Mouse (Mus musculus): ENCODE results near the gene St6galnac4. TPM values are rescaled to one million over a fixed set of nuclear protein-coding genes. Genes with fewer than 3 reads are reported as not detected.

Gene St6galnac4
- polyA plus RNA-seq, 1 experiment from 2014 or later = 23.8 TPM

DNA sequence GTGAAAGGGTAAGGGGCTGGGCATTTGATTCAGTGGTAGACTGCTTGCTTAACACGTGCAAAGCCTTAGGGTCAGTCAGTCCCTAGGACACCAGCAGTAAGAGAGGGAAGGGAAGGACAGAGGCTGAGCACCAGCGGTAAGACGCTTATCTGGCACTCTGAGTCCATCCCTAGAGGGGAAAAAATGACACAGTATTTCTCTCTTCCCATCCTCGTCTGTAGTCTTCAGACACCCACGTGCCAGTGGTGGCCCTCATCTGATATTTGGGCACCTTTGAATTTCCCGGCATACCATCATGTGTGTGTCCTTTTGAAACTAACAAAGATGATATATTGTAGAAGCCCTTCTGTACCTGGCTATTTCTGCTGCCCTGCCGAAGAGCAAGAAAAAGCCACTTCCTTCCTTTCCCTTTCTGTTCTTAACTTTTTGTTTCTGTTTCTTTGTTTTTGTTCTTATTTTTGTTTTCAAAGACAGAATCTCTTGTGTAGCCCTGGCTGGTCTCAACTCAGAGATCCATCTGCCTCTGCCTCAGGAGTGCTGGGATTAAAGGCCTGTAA lies 33.2 kb upstream of the St6galnac4 start:
- TF ChIP-seq CTCF (IDR thresholded peaks at IDR 0.05; ENCODE audit: low read depth) = no peak
- H3K9ac ChIP-seq = no peak overlapping the region

DNA sequence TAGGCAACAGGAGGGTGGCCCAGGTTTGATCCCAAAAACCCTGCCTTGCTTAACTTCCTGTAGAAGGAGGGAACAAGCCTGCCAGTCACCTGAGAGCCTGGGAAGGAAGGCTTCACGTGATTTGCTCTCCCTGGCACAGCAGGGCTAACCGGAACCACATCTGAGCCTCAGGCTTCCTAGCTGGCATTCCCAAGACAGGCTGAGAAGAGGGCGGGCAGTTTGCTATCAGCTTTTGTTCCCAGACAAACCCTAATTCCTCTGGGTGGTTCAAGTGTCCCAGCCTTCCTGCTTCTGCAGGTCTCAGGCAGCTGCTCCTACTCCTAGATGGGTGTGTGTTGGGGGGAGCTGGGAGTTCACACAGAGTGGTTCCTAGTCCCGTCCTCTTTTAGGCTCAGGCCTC lies 31.4 kb upstream of the St6galnac4 start:
- Histone ChIP-seq H3K4me3 (ENCODE audit: low read depth, low read length) (no peak overlapping the region), H3K9me3 (ENCODE audit: low read depth, low read length) (no peaks in the 10 kb centered on the region), H3K36me3 (ENCODE audit: insufficient read depth) (peaks cover 20% of the 10 kb centered on the region; the same call in 1 of the 2 replicates), H3K27ac (ENCODE audit: low read depth) (peak overlapping the region; percentile 50; the same call in 1 of the 2 replicates), H3K4me1 (ENCODE audit: insufficient read depth) (no peaks in the 10 kb centered on the region), H3K4me2 (no peak overlapping the region), H3K27me3 (ENCODE audit: insufficient read depth, low read length) (no peaks in the 10 kb centered on the region), H3K9ac (peak overlapping the region; percentile 16; the same call in 1 of the 2 replicates)
- TF ChIP-seq CTCF (IDR thresholded peaks at IDR 0.05; ENCODE audit: low read depth) = no peak
- peak; percentile 30 for DNase-seq
- 42% methylated on average over 4 of the region's 4 CpGs for WGBS
- no peak for ATAC-seq (ENCODE audit: insufficient read depth)

More for the DNA sequence above, 33.2 kb upstream of the St6galnac4 start:
- H3K27me3 ChIP-seq (ENCODE audit: insufficient read depth, low read length) = no peaks in the 10 kb centered on the region
- 74% methylated on average over 7 of the region's 7 CpGs for WGBS
- H3K4me2 ChIP-seq = no peak overlapping the region
- no peak for ATAC-seq (ENCODE audit: insufficient read depth)
- H3K9me3 ChIP-seq (ENCODE audit: low read depth, low read length) = no peaks in the 10 kb centered on the region
- peaks cover 7% of the 10 kb centered on the region; the same call in 1 of the 2 replicates for H3K36me3 ChIP-seq (ENCODE audit: insufficient read depth)
- no peak for DNase-seq
- H3K27ac ChIP-seq (ENCODE audit: low read depth) = no peak overlapping the region
- H3K4me1 ChIP-seq (ENCODE audit: insufficient read depth) = no peaks in the 10 kb centered on the region
- H3K4me3 ChIP-seq (ENCODE audit: low read depth, low read length) = no peak overlapping the region

DNA sequence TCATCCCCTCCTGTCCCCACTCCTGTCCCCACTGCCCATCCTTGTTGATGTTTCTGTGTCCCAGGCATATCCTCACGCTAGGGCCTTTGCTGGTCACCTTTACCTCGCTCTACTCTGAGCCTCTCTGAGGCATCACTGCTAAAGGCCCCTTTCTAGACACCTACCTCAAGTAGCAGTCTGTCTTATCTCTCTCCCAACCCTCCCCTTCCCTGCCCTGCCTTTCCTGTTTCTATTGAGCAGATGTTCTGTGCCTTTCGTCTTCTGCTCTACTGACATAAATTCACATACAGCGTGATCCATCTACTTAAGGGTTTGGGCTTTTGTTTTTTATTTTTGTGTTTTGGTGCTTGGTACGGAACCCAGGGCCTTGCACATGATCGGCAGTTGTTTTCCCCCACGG lies 30.9 kb upstream of the St6galnac4 start:
- WGBS = 77% methylated on average over 7 of the region's 7 CpGs
- Histone ChIP-seq H3K36me3 (ENCODE audit: insufficient read depth) (peaks cover 20% of the 10 kb centered on the region; the same call in 1 of the 2 replicates), H3K27me3 (ENCODE audit: insufficient read depth, low read length) (no peaks in the 10 kb centered on the region), H3K4me3 (ENCODE audit: low read depth, low read length) (no peak overlapping the region), H3K27ac (ENCODE audit: low read depth) (no peak overlapping the region), H3K9me3 (ENCODE audit: low read depth, low read length) (no peaks in the 10 kb centered on the region), H3K4me2 (no peak overlapping the region), H3K4me1 (ENCODE audit: insufficient read depth) (no peaks in the 10 kb centered on the region), H3K9ac (no peak overlapping the region)
- no peak for TF ChIP-seq CTCF (IDR thresholded peaks at IDR 0.05; ENCODE audit: low read depth)
- ATAC-seq (ENCODE audit: insufficient read depth) (no peak), DNase-seq (no peak)

DNA sequence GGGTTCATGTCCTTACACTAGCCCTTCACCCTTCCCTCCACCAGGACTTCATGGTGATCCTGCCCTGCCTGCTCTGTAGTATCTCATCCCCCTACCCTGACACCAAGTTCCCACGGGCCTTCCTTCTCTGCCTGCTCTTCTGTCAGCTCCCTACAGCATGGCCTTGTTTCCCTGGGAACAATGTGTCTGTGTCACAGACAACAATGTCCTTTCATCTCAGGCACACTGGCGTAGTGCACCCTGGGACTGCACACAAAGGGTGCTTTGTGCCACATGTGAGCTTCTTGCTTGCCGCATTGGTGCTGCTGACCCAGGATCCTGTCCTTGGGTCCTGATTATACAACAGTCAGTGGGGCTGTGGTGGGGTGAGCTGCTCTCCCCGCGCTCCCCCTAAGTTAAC lies 27.3 kb upstream of the St6galnac4 start:
- 58% methylated on average over 5 of the region's 5 CpGs for WGBS
- Histone ChIP-seq H3K36me3 (ENCODE audit: insufficient read depth) (peaks cover 43% of the 10 kb centered on the region), H3K9me3 (ENCODE audit: low read depth, low read length) (no peaks in the 10 kb centered on the region), H3K27ac (ENCODE audit: low read depth) (peak overlapping the region; percentile 40; the same call in 1 of the 2 replicates), H3K9ac (no peak overlapping the region), H3K27me3 (ENCODE audit: insufficient read depth, low read length) (no peaks in the 10 kb centered on the region), H3K4me2 (no peak overlapping the region), H3K4me3 (ENCODE audit: low read depth, low read length) (no peak overlapping the region), H3K4me1 (ENCODE audit: insufficient read depth) (no peaks in the 10 kb centered on the region)
- TF ChIP-seq CTCF (IDR thresholded peaks at IDR 0.05; ENCODE audit: low read depth) = no peak
- ATAC-seq (ENCODE audit: insufficient read depth) (no peak), DNase-seq (peak; percentile 34)

DNA sequence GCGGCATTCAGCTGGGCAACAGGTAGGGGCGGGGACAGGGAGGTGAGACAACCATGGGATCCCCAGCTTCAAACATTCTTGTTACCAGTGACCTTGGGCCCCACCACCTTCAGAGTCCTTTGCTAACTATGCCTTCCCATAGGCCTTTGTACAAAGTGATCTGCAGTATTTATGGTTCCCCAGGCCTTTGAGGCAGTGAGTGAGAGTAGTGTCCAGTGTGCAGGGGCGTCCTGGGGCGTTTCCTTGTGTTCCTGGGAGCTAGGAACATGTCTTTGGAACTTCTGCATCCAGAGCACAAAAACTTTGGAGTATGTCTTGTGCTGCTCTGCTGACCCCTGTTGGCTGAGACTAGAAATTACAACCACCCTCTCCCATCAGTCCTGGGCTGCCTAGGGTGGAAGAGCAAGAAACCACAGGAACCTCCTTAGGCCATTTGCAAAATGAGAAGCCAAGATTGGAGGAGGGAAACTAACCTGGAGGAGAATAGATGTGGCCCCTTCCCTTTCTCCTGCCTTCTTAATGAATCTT lies 20.3 kb upstream of the St6galnac4 start:
- Histone ChIP-seq H3K9ac (no peak overlapping the region), H3K4me2 (no peak overlapping the region), H3K27ac (ENCODE audit: low read depth) (no peak overlapping the region), H3K9me3 (ENCODE audit: low read depth, low read length) (no peaks in the 10 kb centered on the region), H3K4me1 (ENCODE audit: insufficient read depth) (peaks cover 2% of the 10 kb centered on the region; the same call in 1 of the 2 replicates), H3K4me3 (ENCODE audit: low read depth, low read length) (no peak overlapping the region), H3K36me3 (ENCODE audit: insufficient read depth) (peaks cover 66% of the 10 kb centered on the region), H3K27me3 (ENCODE audit: insufficient read depth, low read length) (no peaks in the 10 kb centered on the region)
- TF ChIP-seq CTCF (IDR thresholded peaks at IDR 0.05; ENCODE audit: low read depth) = peak; percentile 93
- peak; percentile 88 for DNase-seq
- ATAC-seq (ENCODE audit: insufficient read depth) = no peak
- WGBS = 38% methylated on average over 4 of the region's 4 CpGs

DNA sequence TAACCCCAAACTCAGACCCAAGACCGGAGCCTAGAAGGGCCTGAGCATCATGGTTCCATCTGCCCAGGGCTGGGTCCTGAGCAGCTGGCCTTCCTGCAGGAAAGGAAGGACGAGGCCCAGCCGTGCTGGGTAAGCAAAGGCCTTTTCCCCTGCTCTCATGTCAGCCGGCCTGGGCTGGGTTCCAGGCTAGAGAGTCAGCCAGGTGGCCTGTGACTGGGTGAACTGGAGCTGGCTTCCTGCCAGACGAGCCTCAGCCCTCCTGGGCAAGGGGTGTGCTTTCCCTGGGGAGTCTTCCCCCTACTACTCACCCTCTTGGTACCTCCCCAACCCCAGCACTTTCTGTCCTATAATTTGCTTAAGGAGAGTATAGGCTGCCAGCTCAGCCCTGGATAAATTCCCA lies 18.7 kb upstream of the St6galnac4 start:
- Histone ChIP-seq H3K9me3 (ENCODE audit: low read depth, low read length) (no peaks in the 10 kb centered on the region), H3K9ac (no peak overlapping the region), H3K4me3 (ENCODE audit: low read depth, low read length) (no peak overlapping the region), H3K4me1 (ENCODE audit: insufficient read depth) (peaks cover 3% of the 10 kb centered on the region; the same call in 1 of the 2 replicates), H3K27me3 (ENCODE audit: insufficient read depth, low read length) (no peaks in the 10 kb centered on the region), H3K4me2 (no peak overlapping the region), H3K36me3 (ENCODE audit: insufficient read depth) (peaks cover 63% of the 10 kb centered on the region), H3K27ac (ENCODE audit: low read depth) (no peak overlapping the region)
- DNase-seq (peak; percentile 17), ATAC-seq (ENCODE audit: insufficient read depth) (no peak)
- WGBS = 58% methylated on average over 5 of the region's 5 CpGs
- no peak for TF ChIP-seq CTCF (IDR thresholded peaks at IDR 0.05; ENCODE audit: low read depth)

DNA sequence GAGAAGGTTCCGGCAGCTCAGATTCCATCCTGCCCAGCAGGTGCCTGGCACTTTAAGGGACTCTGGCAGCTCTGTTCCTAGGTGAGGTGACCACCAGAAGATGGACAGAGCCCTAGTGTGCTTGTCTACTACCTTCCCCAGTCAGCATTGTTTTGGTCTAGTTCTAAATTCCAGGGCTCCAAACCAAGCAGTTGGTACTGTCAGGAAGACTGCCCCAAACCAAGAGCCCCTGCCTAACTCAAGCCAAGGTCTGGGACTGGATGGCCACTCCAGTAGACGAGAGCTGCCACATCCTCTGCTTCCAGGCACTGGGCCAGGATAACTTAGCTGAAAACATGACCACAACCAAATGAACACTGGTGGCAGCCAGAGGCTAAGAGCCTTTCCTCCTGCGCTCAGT lies 18.0 kb upstream of the St6galnac4 start:
- H3K27me3 ChIP-seq (ENCODE audit: insufficient read depth, low read length) = no peaks in the 10 kb centered on the region
- no peak overlapping the region for H3K27ac ChIP-seq (ENCODE audit: low read depth)
- 86% methylated on average over 3 of the region's 3 CpGs for WGBS
- H3K4me2 ChIP-seq = no peak overlapping the region
- H3K9ac ChIP-seq = no peak overlapping the region
- ATAC-seq (ENCODE audit: insufficient read depth) (no peak), DNase-seq (no peak)
- H3K9me3 ChIP-seq (ENCODE audit: low read depth, low read length) = no peaks in the 10 kb centered on the region
- H3K36me3 ChIP-seq (ENCODE audit: insufficient read depth) = peaks cover 59% of the 10 kb centered on the region
- H3K4me3 ChIP-seq (ENCODE audit: low read depth, low read length) = no peak overlapping the region
- no peak for TF ChIP-seq CTCF (IDR thresholded peaks at IDR 0.05; ENCODE audit: low read depth)
- peaks cover 3% of the 10 kb centered on the region; the same call in 1 of the 2 replicates for H3K4me1 ChIP-seq (ENCODE audit: insufficient read depth)

Measured in lung, embryonic 14.5 days (tissue).